Mouse (Mus musculus) cortical plate, adult 2 months (tissue): ENCODE data around the gene Fam193b. TPM values are rescaled to one million over a fixed set of nuclear protein-coding genes. Genes with fewer than 3 reads are reported as not detected.

Source experiments
- H3K27ac ChIP-seq: fragments of 200-500 bp; 2 replicates; pipeline ENCODE4 v1.5.1; 2012; ENCODE audit warnings: low read length, control low read depth, inconsistent platforms; ENCODE audit not compliant: insufficient read depth
- H3K4me1 ChIP-seq: fragments of 200-500 bp; 2 replicates; pipeline ENCODE4 v1.6.1; 2011; ENCODE audit warnings: low read length; ENCODE audit not compliant: control insufficient read depth, insufficient read depth
- H3K4me3 ChIP-seq: fragments of 200-500 bp; 2 replicates; pipeline ENCODE4 v1.5.1; 2011; ENCODE audit warnings: mild to moderate bottlenecking, low read length, control low read depth; ENCODE audit not compliant: insufficient read depth
- CTCF ChIP-seq: fragments of 200-500 bp; IDR thresholded peaks from 2 replicates; pipeline ENCODE4 v1.5.1; 2011; ENCODE audit warnings: mild to moderate bottlenecking, control low read depth, low read length; ENCODE audit not compliant: insufficient read depth; ENCODE audit errors: extremely low read depth
- POLR2A ChIP-seq: fragments of 200-500 bp; IDR thresholded peaks from 2 replicates; pipeline ENCODE4 v1.6.1; 2011; ENCODE audit warnings: mild to moderate bottlenecking, low read length, control low read depth; ENCODE audit not compliant: insufficient read depth; ENCODE audit errors: extremely low read depth
- polyA plus RNA-seq: library from polyadenylated mRNA; depleted of rRNA; stranded (reverse); fragments of >200 nt; gene quantifications from 2 replicates; pipeline ENCODE4 v1.2.3, GENCODE M21; 2012

Fam193b gene
- polyA plus RNA-seq, 1 experiment: 138 TPM

GRCm38 (mm10) chr13:55549061-55549460 is 21.9 kb downstream of the Fam193b start:
- H3K4me1 ChIP-seq: peaks cover 4% of the 10 kb centered on the region
- TF ChIP-seq CTCF: no peak
- TF ChIP-seq POLR2A: no peak
- H3K27ac ChIP-seq: no peak overlapping the region
- no peak overlapping the region for H3K4me3 ChIP-seq

- TF ChIP-seq CTCF: no peak
- TF ChIP-seq POLR2A: no peak
- Histone ChIP-seq H3K4me1 (peaks cover 4% of the 10 kb centered on the region), H3K4me3 (no peak overlapping the region), H3K27ac (no peak overlapping the region)
These were observed 22.5 kb downstream of the Fam193b start for GRCm38 (mm10) chr13:55548426-55548825.

GRCm38 (mm10) chr13:55547916-55548315 is 23.0 kb downstream of the Fam193b start:
- Histone ChIP-seq H3K27ac (no peak overlapping the region), H3K4me3 (no peak overlapping the region), H3K4me1 (peaks cover 4% of the 10 kb centered on the region)
- no peak for TF ChIP-seq POLR2A
- no peak for TF ChIP-seq CTCF

- Histone ChIP-seq H3K4me1 (peaks cover 4% of the 10 kb centered on the region), H3K4me3 (no peak overlapping the region), H3K27ac (no peak overlapping the region)
- no peak for TF ChIP-seq POLR2A
- TF ChIP-seq CTCF: no peak
These were observed 26.1 kb downstream of the Fam193b start for GRCm38 (mm10) chr13:55544792-55545191.

- Histone ChIP-seq H3K4me1 (peaks cover 4% of the 10 kb centered on the region), H3K27ac (no peak overlapping the region), H3K4me3 (no peak overlapping the region)
- no peak for TF ChIP-seq POLR2A
- no peak for TF ChIP-seq CTCF
These were observed 27.5 kb downstream of the Fam193b start for GRCm38 (mm10) chr13:55543447-55543846.

- TF ChIP-seq CTCF (no peak), POLR2A (no peak)
- Histone ChIP-seq H3K27ac (no peak overlapping the region), H3K4me3 (no peak overlapping the region), H3K4me1 (peaks cover 3% of the 10 kb centered on the region)
These were observed 28.0 kb downstream of the Fam193b start for GRCm38 (mm10) chr13:55542891-55543290.

GRCm38 (mm10) chr13:55540933-55541332 is 30.0 kb downstream of the Fam193b start:
- no peak overlapping the region for H3K4me3 ChIP-seq
- no peak for TF ChIP-seq POLR2A
- TF ChIP-seq CTCF: 0 out of 2 replicates have a peak, but pooled peaks have one; percentile 4
- H3K4me1 ChIP-seq: no peaks in the 10 kb centered on the region
- H3K27ac ChIP-seq: no peak overlapping the region

GRCm38 (mm10) chr13:55536194-55537175 is 34.4 kb downstream of the Fam193b start, which contains the start of gene Ddx41:
TSS of gene Ddx41 (minus strand) at chr13:55536658.
- Histone ChIP-seq H3K4me1 (no peaks in the 10 kb centered on the region), H3K27ac (no peak within 1 kb of the TSS), H3K4me3 (peak within 1 kb of the TSS; percentile 90)
- TF ChIP-seq POLR2A (peak; percentile 86), CTCF (peak; percentile 76)

- Histone ChIP-seq H3K4me3 (peak overlapping the region; percentile 90), H3K27ac (no peak overlapping the region), H3K4me1 (no peaks in the 10 kb centered on the region)
- TF ChIP-seq CTCF: no peak
These were observed 35.1 kb downstream of the Fam193b start for GRCm38 (mm10) chr13:55535796-55536193.

GRCm38 (mm10) chr13:55535191-55535590 is 35.7 kb downstream of the Fam193b start:
- TF ChIP-seq CTCF (no peak), POLR2A (no peak)
- Histone ChIP-seq H3K4me1 (no peaks in the 10 kb centered on the region), H3K4me3 (peak overlapping the region; percentile 90), H3K27ac (no peak overlapping the region)
